Mouse (Mus musculus): ENCODE data around the gene Fndc3b. TPM values are rescaled to one million over a fixed set of nuclear protein-coding genes. Genes with fewer than 3 reads are reported as not detected.

Fndc3b gene
- polyA plus RNA-seq, 1 experiment from 2014 or later, result 13.2 TPM

DNA sequence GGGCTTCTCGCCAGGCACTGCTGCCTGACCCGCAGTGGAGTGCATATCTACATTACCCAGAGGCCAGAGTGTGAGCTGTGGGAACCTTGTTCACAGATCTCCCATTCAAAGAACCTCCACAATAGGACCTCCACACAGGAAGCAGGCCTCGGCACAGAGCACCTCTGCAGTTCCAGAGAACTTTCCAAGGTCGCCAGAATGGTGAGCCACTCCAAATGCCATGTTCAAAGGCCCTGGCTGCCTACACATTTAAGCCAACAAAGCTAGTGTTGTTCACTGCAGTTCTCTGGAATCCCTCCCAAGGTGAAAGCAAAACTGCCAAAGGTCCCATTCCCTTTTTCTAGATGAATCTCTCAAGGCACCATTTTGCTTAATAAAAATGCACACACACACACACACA lies 55.4 kb downstream of the Fndc3b start:
- H3K9ac ChIP-seq, result no peak overlapping the region
- H3K27me3 ChIP-seq, result no peaks in the 10 kb centered on the region
- no peaks in the 10 kb centered on the region for H3K36me3 ChIP-seq (replicated peaks)
- H3K27ac ChIP-seq, result no peak overlapping the region
- no peak overlapping the region for H3K4me2 ChIP-seq
- 67% methylated on average over 4 of the region's 4 CpGs for WGBS
- H3K4me3 ChIP-seq (replicated peaks), result no peak overlapping the region
- H3K9me3 ChIP-seq, result no peaks in the 10 kb centered on the region
- no peak for ATAC-seq (ENCODE audit: low FRiP score)
- H3K4me1 ChIP-seq, result peaks cover 23% of the 10 kb centered on the region

DNA sequence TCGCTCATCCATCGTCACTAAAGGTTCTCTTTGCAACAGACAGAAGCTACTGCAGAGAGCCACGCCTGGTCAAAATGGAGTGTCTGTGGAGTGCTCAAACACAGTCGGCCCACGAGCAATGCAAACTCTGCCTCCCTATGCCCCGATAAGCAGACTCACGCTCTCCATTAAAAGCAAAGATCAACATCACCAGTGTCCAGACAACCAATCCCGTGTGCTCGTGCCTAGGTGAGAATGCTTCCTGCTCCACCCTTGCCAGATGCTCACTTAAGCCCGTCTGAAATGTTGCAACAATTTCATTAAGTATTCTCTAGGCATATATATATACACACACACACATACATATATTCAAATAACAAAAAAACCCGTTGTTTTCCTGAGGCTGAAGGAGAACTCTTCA lies 56.1 kb downstream of the Fndc3b start:
- Histone ChIP-seq H3K27ac (no peak overlapping the region), H3K4me2 (no peak overlapping the region), H3K4me1 (peaks cover 23% of the 10 kb centered on the region), H3K36me3 (replicated peaks) (no peaks in the 10 kb centered on the region), H3K9me3 (no peaks in the 10 kb centered on the region), H3K27me3 (no peaks in the 10 kb centered on the region), H3K9ac (no peak overlapping the region), H3K4me3 (replicated peaks) (no peak overlapping the region)
- ATAC-seq (ENCODE audit: low FRiP score), result no peak
- WGBS, result 89% methylated on average over 11 of the region's 11 CpGs

DNA sequence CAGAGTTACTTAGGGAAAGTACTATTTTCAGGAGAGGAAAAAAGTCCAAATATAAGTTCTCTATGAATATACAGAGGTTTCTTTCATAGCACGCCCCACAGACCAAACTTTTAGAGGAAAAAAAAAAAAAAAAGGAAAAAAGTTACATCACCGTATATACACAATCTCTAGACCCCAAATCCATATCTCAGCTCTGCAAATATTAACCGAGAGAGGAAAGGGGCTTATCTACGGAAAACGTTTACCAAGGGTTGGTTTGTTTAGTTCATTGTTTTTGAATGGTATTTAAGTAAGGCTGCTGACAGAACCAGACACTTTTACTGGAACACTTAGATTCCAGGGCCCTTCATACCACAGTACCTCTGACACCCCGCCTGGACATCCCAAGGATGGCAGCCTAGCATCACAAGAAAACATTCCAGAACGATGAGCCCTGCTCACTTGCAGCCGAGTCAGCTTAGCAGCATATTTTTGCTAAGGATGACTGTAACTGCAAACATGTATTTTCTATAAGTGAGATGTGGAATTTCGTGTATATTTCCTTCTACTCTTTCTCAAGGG lies 58.6 kb downstream of the Fndc3b start:
- Histone ChIP-seq H3K27me3 (no peaks in the 10 kb centered on the region), H3K27ac (no peak overlapping the region), H3K4me1 (peaks cover 23% of the 10 kb centered on the region), H3K9me3 (no peaks in the 10 kb centered on the region), H3K4me2 (no peak overlapping the region), H3K36me3 (replicated peaks) (no peaks in the 10 kb centered on the region), H3K4me3 (replicated peaks) (no peak overlapping the region), H3K9ac (no peak overlapping the region)
- 86% methylated on average over 9 of the region's 9 CpGs for WGBS
- no peak for ATAC-seq (ENCODE audit: low FRiP score)

DNA sequence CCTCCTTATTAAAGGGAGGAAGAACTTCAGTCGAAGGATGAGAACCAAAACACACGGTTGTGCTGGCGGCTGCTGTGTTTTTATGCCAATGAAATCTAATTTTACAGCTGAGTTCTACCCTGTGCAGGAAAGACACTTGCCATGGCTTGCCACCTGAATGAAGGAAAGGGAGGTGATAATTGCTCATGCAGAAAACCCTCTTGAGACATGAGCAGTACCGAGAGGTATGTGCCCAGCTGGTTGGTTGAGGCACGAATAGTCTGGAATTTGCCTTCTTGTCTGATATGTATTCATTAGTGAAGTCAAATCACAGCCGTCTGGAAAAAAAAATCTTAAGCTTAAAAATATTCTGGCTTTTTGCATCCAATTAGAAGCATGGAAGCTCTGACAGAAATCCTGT lies 59.4 kb downstream of the Fndc3b start:
- no peak for ATAC-seq (ENCODE audit: low FRiP score)

DNA sequence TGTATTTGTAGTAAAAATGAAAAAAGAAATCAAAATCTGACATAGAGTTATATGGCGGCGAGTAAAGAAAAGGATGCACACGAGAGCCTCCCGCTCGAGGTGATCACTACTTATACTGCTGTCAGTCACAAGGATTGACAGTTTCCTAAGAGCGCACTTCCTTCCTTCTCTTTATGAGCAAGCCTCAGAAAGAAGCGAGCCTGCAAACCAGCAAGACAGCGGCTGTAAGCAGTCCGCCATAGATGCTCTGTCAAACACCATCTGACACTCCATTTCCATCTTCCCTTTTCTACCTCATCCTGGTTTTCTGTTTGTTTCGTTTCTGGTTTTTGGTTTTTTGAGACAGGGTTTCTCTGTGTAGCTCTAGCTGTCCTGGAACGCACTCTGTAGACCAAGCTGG lies 61.0 kb downstream of the Fndc3b start:
- H3K27ac ChIP-seq, result no peak overlapping the region
- no peak overlapping the region for H3K4me3 ChIP-seq (replicated peaks)
- no peaks in the 10 kb centered on the region for H3K36me3 ChIP-seq (replicated peaks)
- 87% methylated on average over 11 of the region's 11 CpGs for WGBS
- H3K4me1 ChIP-seq, result peaks cover 24% of the 10 kb centered on the region
- no peaks in the 10 kb centered on the region for H3K27me3 ChIP-seq
- no peaks in the 10 kb centered on the region for H3K9me3 ChIP-seq
- no peak overlapping the region for H3K9ac ChIP-seq
- H3K4me2 ChIP-seq, result no peak overlapping the region
- ATAC-seq (ENCODE audit: low FRiP score), result no peak

More for the DNA sequence above, 59.4 kb downstream of the Fndc3b start:
- 59% methylated on average over 6 of the region's 6 CpGs for WGBS
- Histone ChIP-seq H3K4me1 (peaks cover 21% of the 10 kb centered on the region), H3K36me3 (replicated peaks) (no peaks in the 10 kb centered on the region), H3K27me3 (no peaks in the 10 kb centered on the region), H3K4me3 (replicated peaks) (no peak overlapping the region), H3K4me2 (no peak overlapping the region), H3K27ac (0 out of 2 replicates have a peak overlapping the region, but pooled peaks have one; percentile 19), H3K9me3 (no peaks in the 10 kb centered on the region), H3K9ac (no peak overlapping the region)

DNA sequence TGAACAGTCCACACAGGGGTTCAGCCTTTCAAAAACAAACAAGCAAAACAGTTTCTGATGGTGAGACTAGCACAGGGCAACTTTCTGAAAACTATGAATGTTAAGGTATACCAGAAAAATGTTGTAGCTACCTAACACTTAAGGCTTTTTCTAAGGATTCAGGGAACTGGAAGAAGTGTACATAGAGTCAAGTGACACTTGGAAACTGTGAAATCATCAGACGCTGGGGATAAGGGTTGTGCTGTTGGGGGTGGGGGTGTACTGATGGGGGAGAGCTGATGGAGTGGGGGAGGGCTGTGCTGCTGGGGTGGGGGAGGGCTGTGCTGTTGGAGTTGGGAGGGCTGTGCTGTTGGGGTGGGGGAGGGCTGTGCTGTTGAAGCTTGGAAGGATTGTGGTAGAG lies 61.8 kb downstream of the Fndc3b start:
- H3K27me3 ChIP-seq, result no peaks in the 10 kb centered on the region
- 61% methylated on average over 1 of the region's 1 CpGs for WGBS
- no peak overlapping the region for H3K27ac ChIP-seq
- H3K4me3 ChIP-seq (replicated peaks), result no peak overlapping the region
- ATAC-seq (ENCODE audit: low FRiP score), result no peak
- H3K4me2 ChIP-seq, result no peak overlapping the region
- H3K36me3 ChIP-seq (replicated peaks), result no peaks in the 10 kb centered on the region
- H3K4me1 ChIP-seq, result peaks cover 20% of the 10 kb centered on the region
- no peak overlapping the region for H3K9ac ChIP-seq
- no peaks in the 10 kb centered on the region for H3K9me3 ChIP-seq

DNA sequence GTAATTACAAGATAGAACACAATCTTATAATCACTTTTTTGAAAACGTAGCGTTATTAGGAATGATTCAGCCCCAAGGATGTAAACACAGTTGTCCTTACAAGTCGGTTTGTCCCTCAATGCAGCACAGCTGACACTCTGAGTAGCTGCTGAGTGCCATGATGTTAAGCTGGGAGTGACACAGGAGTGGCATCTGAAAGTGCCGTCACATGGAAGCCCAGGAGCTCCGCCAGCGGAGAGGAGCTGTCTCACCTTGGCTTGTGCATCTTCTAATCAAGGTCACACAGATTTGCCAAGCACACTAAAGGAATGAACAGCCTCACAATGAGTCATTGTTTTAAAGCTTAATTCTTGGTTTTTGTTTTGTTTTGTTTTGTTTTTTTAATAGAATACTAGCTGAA lies 68.7 kb downstream of the Fndc3b start:
- H3K27me3 ChIP-seq, result no peaks in the 10 kb centered on the region
- 0 out of 2 replicates have a peak, but pooled peaks cover 3% of the 10 kb centered on the region for H3K4me1 ChIP-seq
- no peak for ATAC-seq (ENCODE audit: low FRiP score)
- 90% methylated on average over 6 of the region's 6 CpGs for WGBS
- no peak overlapping the region for H3K27ac ChIP-seq
- no peak overlapping the region for H3K9ac ChIP-seq
- no peaks in the 10 kb centered on the region for H3K36me3 ChIP-seq (replicated peaks)
- no peak overlapping the region for H3K4me2 ChIP-seq
- H3K9me3 ChIP-seq, result no peaks in the 10 kb centered on the region
- no peak overlapping the region for H3K4me3 ChIP-seq (replicated peaks)

DNA sequence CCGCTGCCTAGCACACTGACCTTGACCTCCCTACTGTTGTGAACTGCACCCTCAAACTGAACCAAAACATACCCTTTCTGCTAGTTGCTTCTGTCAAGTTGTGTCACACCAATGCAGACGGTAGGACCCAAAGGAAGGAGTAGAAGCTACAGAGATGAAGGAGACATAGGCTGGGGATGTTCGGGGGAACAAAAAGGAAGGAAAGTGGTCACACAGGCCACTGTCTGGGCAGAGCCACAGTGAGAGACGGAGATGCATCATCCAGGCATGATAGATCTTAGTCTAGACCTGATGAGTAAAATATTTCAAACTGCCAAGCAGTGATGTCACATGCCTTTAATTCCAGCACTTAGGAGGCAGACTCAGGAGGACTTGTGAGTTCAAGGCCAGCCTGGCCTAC lies 71.4 kb downstream of the Fndc3b start:
- H3K27ac ChIP-seq, result no peak overlapping the region
- no peaks in the 10 kb centered on the region for H3K9me3 ChIP-seq
- ATAC-seq (ENCODE audit: low FRiP score), result no peak
- H3K9ac ChIP-seq, result no peak overlapping the region
- no peaks in the 10 kb centered on the region for H3K27me3 ChIP-seq
- WGBS, result 88% methylated on average over 4 of the region's 4 CpGs
- no peak overlapping the region for H3K4me2 ChIP-seq
- H3K4me3 ChIP-seq (replicated peaks), result no peak overlapping the region
- H3K36me3 ChIP-seq (replicated peaks), result no peaks in the 10 kb centered on the region
- H3K4me1 ChIP-seq, result peaks cover 12% of the 10 kb centered on the region

DNA sequence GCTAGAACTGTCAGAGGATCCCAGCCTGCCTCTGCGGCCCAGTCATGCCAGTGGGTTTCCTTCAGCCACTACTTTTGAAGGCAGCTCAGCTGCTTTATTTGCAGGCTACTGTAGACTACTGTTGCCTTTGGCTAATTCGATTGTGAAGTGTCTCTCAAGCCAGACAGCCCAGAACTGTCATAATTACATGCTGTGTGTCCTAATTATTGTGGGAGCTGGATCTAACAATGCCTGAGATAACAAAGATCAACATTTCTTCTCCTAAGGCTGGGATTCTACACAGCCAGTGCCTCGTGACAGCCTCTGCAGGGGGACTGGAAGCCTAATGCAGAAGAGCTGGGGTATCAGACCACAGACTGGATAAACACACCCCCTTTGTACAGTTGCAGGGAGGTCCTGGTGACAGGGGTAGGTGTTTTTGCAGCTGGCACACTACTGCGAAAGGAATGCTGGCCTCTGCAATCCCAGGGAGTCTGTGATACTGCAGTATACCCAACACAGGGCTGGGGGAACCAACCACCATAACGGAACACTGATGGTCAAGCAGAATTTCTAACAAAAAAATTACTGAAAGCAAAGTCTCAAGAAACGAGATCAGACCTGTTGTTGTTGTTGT lies 74.0 kb downstream of the Fndc3b start:
- no peak overlapping the region for H3K4me3 ChIP-seq (replicated peaks)
- H3K4me1 ChIP-seq, result peaks cover 12% of the 10 kb centered on the region
- WGBS, result 72% methylated on average over 6 of the region's 6 CpGs
- H3K9me3 ChIP-seq, result no peaks in the 10 kb centered on the region
- no peak; the same call in 1 of the 2 replicates for ATAC-seq (ENCODE audit: low FRiP score)
- H3K36me3 ChIP-seq (replicated peaks), result no peaks in the 10 kb centered on the region
- H3K27ac ChIP-seq, result no peak overlapping the region
- no peaks in the 10 kb centered on the region for H3K27me3 ChIP-seq
- H3K9ac ChIP-seq, result no peak overlapping the region
- H3K4me2 ChIP-seq, result no peak overlapping the region

DNA sequence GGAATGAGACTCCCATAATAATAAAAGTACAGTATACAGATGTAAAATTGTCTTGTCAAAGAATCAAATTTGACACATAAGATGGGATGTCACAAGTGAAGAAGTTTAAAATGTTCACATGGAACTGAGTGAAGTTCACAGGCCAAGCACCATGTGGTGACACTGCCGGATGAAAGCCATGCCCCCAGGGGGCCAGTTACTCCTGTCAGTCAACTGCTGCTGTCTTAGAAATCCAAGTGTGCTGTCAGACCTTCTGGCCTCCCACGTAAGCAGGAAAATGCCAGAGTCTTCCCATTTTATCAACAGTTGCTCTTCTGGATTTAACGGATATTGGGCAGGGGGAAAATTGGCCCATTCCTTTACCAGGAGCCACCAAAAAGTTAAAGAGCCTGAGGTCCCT lies 75.3 kb downstream of the Fndc3b start:
- 24% methylated on average over 3 of the region's 3 CpGs for WGBS
- Histone ChIP-seq H3K27ac (no peak overlapping the region), H3K4me2 (no peak overlapping the region), H3K4me1 (peaks cover 12% of the 10 kb centered on the region), H3K4me3 (replicated peaks) (no peak overlapping the region), H3K27me3 (no peaks in the 10 kb centered on the region), H3K9me3 (no peaks in the 10 kb centered on the region), H3K9ac (no peak overlapping the region), H3K36me3 (replicated peaks) (no peaks in the 10 kb centered on the region)
- no peak for ATAC-seq (ENCODE audit: low FRiP score)

DNA sequence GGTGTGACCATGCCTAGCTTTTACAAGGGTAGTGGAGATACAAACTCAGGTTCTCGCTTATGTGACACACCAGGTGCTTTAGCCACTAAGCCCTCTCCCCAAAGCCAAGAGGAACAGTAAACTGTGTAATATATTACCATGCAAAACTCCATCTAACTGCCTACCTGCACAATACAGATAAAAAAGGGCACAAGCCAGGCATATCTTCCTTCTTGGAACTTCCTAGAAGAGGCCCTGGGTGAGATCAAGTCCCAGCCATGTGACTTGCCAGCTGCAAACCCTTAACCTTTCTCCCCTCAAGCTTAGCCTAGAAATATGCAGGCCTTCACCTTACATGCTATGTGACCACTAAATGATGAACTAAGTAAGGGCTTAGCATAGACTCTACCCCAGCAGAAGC lies 78.2 kb downstream of the Fndc3b start:
- Histone ChIP-seq H3K27ac (no peak overlapping the region), H3K4me2 (no peak overlapping the region), H3K9me3 (no peaks in the 10 kb centered on the region), H3K4me1 (peaks cover 12% of the 10 kb centered on the region), H3K36me3 (replicated peaks) (no peaks in the 10 kb centered on the region), H3K4me3 (replicated peaks) (no peak overlapping the region), H3K9ac (no peak overlapping the region), H3K27me3 (no peaks in the 10 kb centered on the region)
- 97% methylated on average over 1 of the region's 1 CpGs for WGBS
- ATAC-seq (ENCODE audit: low FRiP score), result no peak

DNA sequence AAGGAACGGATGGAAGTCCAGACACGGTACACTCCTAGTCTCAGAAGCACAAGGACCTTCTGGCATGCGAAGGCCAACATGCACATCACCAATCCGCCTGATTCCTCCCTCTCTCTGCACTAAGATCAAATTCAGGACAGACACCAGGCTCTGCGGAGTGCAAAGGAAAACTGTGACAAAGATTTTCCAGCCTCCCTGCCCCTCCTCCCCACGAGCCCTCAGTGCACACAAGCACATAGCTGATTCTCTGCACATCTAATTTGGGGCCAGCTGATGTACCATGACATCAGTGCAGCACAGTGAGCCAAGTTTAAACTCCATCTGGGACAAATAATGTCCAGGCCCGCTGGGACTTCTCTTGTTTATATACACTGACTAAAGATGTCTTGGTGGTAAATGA lies 80.0 kb downstream of the Fndc3b start:
- Histone ChIP-seq H3K36me3 (replicated peaks) (no peaks in the 10 kb centered on the region), H3K9ac (no peak overlapping the region), H3K4me2 (no peak overlapping the region), H3K4me1 (peaks cover 6% of the 10 kb centered on the region), H3K9me3 (no peaks in the 10 kb centered on the region), H3K4me3 (replicated peaks) (no peak overlapping the region), H3K27ac (0 out of 2 replicates have a peak overlapping the region, but pooled peaks have one; percentile 19), H3K27me3 (no peaks in the 10 kb centered on the region)
- ATAC-seq (ENCODE audit: low FRiP score), result no peak
- 88% methylated on average over 7 of the region's 7 CpGs for WGBS

DNA sequence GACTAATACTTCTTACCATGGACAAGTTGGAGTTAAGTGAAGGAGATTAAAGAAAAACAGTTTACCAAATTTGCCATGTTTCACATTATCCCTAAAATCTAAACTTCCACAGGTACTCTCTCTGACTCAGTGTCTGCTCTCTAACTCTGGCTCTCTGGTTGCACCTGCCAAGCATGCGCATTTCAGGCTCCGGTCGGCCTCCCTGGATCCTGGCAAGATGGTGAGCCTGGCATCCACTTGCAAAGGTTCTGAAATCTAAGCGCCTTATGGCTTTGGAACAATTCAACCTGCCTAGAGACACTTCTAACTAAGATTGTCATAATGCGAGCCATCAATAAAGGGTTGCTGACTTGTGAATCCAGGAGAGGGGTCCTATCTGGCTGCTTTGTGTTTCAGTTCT lies 81.4 kb downstream of the Fndc3b start:
- ATAC-seq (ENCODE audit: low FRiP score), result no peak
- Histone ChIP-seq H3K36me3 (replicated peaks) (no peaks in the 10 kb centered on the region), H3K27ac (no peak overlapping the region), H3K4me3 (replicated peaks) (no peak overlapping the region), H3K9me3 (no peaks in the 10 kb centered on the region), H3K9ac (no peak overlapping the region), H3K27me3 (no peaks in the 10 kb centered on the region), H3K4me2 (no peak overlapping the region), H3K4me1 (peaks cover 12% of the 10 kb centered on the region)
- 99% methylated on average over 5 of the region's 5 CpGs for WGBS

Measured in forebrain, embryonic 12.5 days (tissue).